Mouse (Mus musculus) central nervous system, embryonic 14 days (tissue): Measurements from ENCODE around the gene Rpl36a-ps1. TPM values are rescaled to one million over a fixed set of nuclear protein-coding genes. Genes with fewer than 3 reads are reported as not detected.

ENCODE experiments used
- polyA plus RNA-seq: library from polyadenylated mRNA; depleted of rRNA; stranded (reverse); fragments of >200 nt; gene quantifications from 2 replicates; pipeline ENCODE4 v1.2.3, GENCODE M21; 2012; rRNA removed

The Rpl36a-ps1 gene
- 3.4 and 3.7 TPM in 2 replicates for polyA plus RNA-seq

GRCm38 (mm10) chr14:98994218-98994617 lies at the start of gene Rpl36a-ps1:
TSS of gene Rpl36a-ps1 (minus strand) at chr14:98994318.

Other genes starting within 250 kb of the Rpl36a-ps1 start
- 60.8 and 69.2 TPM in 2 replicates for gene Mzt1, start 51.8 kb upstream of the Rpl36a-ps1 start, polyA plus RNA-seq
- gene Bora, start 51.9 kb upstream of the Rpl36a-ps1 start, polyA plus RNA-seq: 16.1 and 17.3 TPM in 2 replicates
- 10.5 and 11.9 TPM in 2 replicates for gene Pibf1, start 105.1 kb upstream of the Rpl36a-ps1 start, polyA plus RNA-seq
- gene Dis3, start 105.5 kb upstream of the Rpl36a-ps1 start, polyA plus RNA-seq: 23.7 and 25.5 TPM in 2 replicates